Mouse (Mus musculus) liver, adult (tissue): ENCODE measurements around the gene Cope.

Experiments
- GATA4 ChIP-seq: IDR thresholded peaks from 2 replicates; pipeline ENCODE4 v1.6.1; 2014; ENCODE audit warnings: mild to moderate bottlenecking, low read length; ENCODE audit not compliant: insufficient replicate concordance

The Cope gene

GRCm38 (mm10) chr8:70285304-70285703 is 17.0 kb upstream of the Cope start:
- no peak for TF ChIP-seq GATA4

DNA sequence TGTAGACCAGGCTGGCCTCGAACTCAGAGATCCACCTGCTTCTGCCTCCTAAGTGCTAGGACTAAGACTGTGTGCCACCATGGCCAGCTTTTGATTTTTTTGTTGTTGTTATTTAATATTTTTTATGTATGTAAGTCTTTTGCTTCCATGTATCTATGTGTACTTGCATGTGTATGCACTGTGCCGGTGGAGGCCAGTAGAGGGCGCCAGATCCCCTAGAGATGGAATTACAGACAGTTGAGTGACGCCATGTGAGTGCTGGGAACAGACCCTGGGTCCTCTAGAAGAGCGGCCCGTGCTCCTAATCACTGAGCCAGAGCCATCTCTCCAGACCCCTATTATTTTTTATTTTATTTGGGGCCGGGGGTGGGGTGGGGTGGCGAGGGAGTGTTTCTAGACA is 15.6 kb upstream of the Cope start:
- no peak for TF ChIP-seq GATA4

- no peak for TF ChIP-seq GATA4
These were observed 8.3 kb upstream of the Cope start for GRCm38 (mm10) chr8:70293988-70294405.

DNA sequence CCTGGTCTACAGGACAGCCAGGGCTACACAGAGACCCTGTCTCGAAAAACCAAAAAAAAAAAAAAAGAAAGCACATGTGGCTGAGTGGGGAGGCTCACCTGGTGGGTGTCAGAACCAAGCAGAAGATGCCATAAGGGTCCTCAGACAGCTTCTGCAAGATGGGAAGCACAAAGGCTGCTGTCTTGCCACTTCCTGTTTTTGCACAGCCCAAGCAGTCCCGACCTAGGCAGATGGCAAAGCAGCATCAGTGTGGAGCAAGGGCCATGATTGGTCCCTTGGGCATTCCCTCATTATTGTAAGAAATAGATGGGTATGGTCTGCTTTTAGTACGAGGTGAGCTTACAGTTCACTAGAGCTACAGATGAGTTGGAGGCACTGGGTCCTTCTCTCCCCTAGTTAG is 1.4 kb upstream of the Cope start:
- TF ChIP-seq GATA4 = no peak

- no peak for TF ChIP-seq GATA4
These were observed 583 bp downstream of the Cope start for GRCm38 (mm10) chr8:70302901-70303300.

DNA sequence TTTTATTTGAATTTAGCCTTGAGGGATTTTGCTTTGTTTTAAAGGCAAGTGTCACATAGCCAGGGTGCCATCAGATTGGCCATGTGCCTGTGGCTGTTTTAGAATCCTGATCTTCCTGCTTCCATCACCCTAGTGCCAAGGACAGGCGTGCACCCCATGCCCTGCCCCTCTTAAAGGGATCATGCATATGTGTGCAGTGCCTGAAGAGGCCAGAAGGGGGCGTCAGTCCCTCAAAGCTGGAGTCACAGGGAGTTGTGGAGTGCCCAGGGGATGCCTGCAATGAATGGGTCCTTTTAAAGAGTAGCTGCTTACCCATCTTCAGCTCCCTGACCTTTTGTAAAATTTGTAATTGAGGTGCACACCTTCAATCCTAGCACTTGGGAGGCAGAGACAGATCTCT is 7.0 kb downstream of the Cope start:
- TF ChIP-seq GATA4 = no peak

GRCm38 (mm10) chr8:70313399-70313798 is 11.1 kb downstream of the Cope start:
- TF ChIP-seq GATA4 = no peak

- no peak for TF ChIP-seq GATA4
These were observed 13.5 kb downstream of the Cope start, which contains the start of gene Cers1 for GRCm38 (mm10) chr8:70315624-70316510. TSS of gene Cers1 (plus strand) at chr8:70315775.

- no peak for TF ChIP-seq GATA4
These were observed 14.5 kb downstream of the Cope start for GRCm38 (mm10) chr8:70316511-70317504.

DNA sequence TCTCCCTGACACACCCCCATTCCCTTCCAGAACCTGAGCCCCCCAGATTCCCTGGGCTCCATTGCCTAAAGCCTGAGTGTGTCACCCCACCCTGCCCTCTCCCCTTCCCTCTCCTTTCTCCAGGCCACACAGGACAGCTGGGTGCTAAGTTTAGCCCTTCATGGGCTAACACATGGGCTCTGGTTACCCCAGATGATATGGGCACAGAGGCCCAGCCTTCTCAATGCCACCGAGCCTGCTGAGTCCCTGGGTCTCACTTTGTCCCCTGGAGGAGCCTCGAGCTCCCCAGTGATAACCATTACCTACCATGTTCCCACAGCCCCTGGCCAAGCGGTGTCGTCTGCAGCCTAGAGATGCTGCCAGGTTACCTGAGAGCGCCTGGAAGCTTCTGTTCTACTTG is 15.6 kb downstream of the Cope start:
- TF ChIP-seq GATA4 = no peak

GRCm38 (mm10) chr8:70323716-70324115 is 21.4 kb downstream of the Cope start:
- TF ChIP-seq GATA4 = no peak

DNA sequence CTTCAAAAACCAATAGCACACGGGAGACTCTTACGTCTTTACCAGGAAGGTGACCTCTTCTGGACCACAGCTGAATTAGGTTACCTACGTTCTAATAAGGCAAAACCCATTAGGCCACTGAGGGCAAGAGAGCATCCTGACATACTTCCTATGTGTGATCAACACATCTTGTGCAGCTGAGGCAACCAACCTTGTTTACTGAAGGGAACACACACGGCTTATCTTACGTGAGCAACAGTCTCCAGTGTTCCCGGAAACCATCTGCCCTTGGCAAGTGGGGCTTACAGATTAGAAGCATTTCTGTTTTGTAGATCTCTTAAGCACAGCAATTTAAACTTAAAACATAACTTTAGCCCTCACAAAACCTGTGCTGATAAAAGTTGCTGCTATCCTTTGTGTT is 25.2 kb downstream of the Cope start:
- TF ChIP-seq GATA4 = no peak

- no peak for TF ChIP-seq GATA4
These were observed 27.0 kb downstream of the Cope start, which contains the start of gene Gdf1 for GRCm38 (mm10) chr8:70329124-70329834. TSS of gene Gdf1 (plus strand) at chr8:70329817.

- no peak for TF ChIP-seq GATA4
These were observed 27.8 kb downstream of the Cope start for GRCm38 (mm10) chr8:70329835-70330740.
